Mouse (Mus musculus) myocyte (in vitro differentiated cells): ENCODE measurements around the gene Prkch. TPM values are rescaled to one million over a fixed set of nuclear protein-coding genes. Genes with fewer than 3 reads are reported as not detected.

Experiments
- H3K27me3 ChIP-seq: one replicate; pipeline ENCODE4 v1.6.1; 2011; ENCODE audit not compliant: control insufficient read depth, insufficient read depth, insufficient read length
- H3K36me3 ChIP-seq: one replicate; pipeline ENCODE4 v1.6.1; 2011; ENCODE audit not compliant: control insufficient read depth, insufficient read depth
- H3K4me2 ChIP-seq: one replicate; pipeline ENCODE4 v1.6.1; 2011; ENCODE audit warnings: low read depth, control low read depth
- H3K4me3 ChIP-seq: one replicate; pipeline ENCODE4 v1.5.1; 2011; ENCODE audit warnings: mild to moderate bottlenecking, control low read depth, moderate library complexity
- H3K79me2 ChIP-seq: one replicate; pipeline ENCODE4 v1.6.1; 2011; ENCODE audit not compliant: control insufficient read depth, insufficient read depth
- H3ac ChIP-seq: one replicate; pipeline ENCODE4 v1.6.1; 2011; ENCODE audit not compliant: control insufficient read depth, insufficient read length
- CEBPB ChIP-seq: IDR thresholded peaks from 2 replicates; pipeline ENCODE4 v1.6.1; 2011; ENCODE audit warnings: mild to moderate bottlenecking, moderate library complexity; ENCODE audit not compliant: poor library complexity, insufficient read depth, severe bottlenecking
- E2F4 ChIP-seq: IDR thresholded peaks from one replicate; pipeline ENCODE4 v1.6.1; 2011; ENCODE audit warnings: mild to moderate bottlenecking, control low read depth, moderate library complexity; ENCODE audit not compliant: insufficient read depth
- MAX ChIP-seq: IDR thresholded peaks from one replicate; pipeline ENCODE4 v1.6.1; 2011; ENCODE audit warnings: low read depth, mild to moderate bottlenecking, control low read depth
- MYOD1 ChIP-seq, 3 experiments: IDR thresholded peaks; one replicate each; pipeline ENCODE4 v1.6.1; 2011; ENCODE audit warnings: control low read depth in 2 of 3, low read depth in 2 of 3, mild to moderate bottlenecking in 2 of 3, moderate library complexity in 1 of 3; ENCODE audit not compliant: insufficient read length in 2 of 3, control insufficient read depth in 1 of 3
- MYOG ChIP-seq, 3 experiments: IDR thresholded peaks; one replicate each; pipeline ENCODE4 v1.6.1; 2011; ENCODE audit warnings: control low read depth in 2 of 3, low read depth in 2 of 3, mild to moderate bottlenecking in 2 of 3; ENCODE audit not compliant: insufficient read length in 2 of 3, control insufficient read depth in 1 of 3, insufficient read depth in 1 of 3
- POLR2A ChIP-seq: IDR thresholded peaks from one replicate; pipeline ENCODE4 v1.6.1; 2011; ENCODE audit warnings: low read depth, mild to moderate bottlenecking, control low read depth, moderate library complexity; ENCODE audit not compliant: insufficient read length
- POLR2AphosphoS2 ChIP-seq: IDR thresholded peaks from one replicate; pipeline ENCODE4 v1.6.1; 2011; ENCODE audit warnings: low read depth, control low read depth; ENCODE audit not compliant: insufficient read length
- REST ChIP-seq: IDR thresholded peaks from one replicate; pipeline ENCODE4 v1.6.1; 2011; ENCODE audit warnings: mild to moderate bottlenecking, control low read depth, moderate library complexity; ENCODE audit not compliant: insufficient read depth, insufficient read length
- SRF ChIP-seq: IDR thresholded peaks from one replicate; pipeline ENCODE4 v1.6.1; 2011; ENCODE audit warnings: low read depth; ENCODE audit not compliant: control insufficient read depth, insufficient read length
- TCF12 ChIP-seq: IDR thresholded peaks from one replicate; pipeline ENCODE4 v1.6.1; 2011; ENCODE audit warnings: mild to moderate bottlenecking, control low read depth; ENCODE audit not compliant: poor library complexity, insufficient read depth, severe bottlenecking
- TCF3 ChIP-seq: IDR thresholded peaks from one replicate; pipeline ENCODE4 v1.6.1; 2011; ENCODE audit warnings: low read depth, control low read depth; ENCODE audit not compliant: insufficient read length
- USF1 ChIP-seq: IDR thresholded peaks from one replicate; pipeline ENCODE4 v1.6.1; 2011; ENCODE audit warnings: low read depth, mild to moderate bottlenecking, control low read depth, moderate library complexity
- polyA plus RNA-seq: library from polyadenylated mRNA; unstranded; fragments of >200 nt; fragmentation: generic; extraction: Trizol; gene quantifications from one replicate; pipeline ENCODE4 v1.2.1, GENCODE M21; 2012; ENCODE audit warnings: missing spikeins

Gene Prkch
- polyA plus RNA-seq, 1 experiment = 0.10 TPM

- H3K27me3 ChIP-seq = peaks cover 12% of the 10 kb centered on the region
- H3K36me3 ChIP-seq = no peaks in the 10 kb centered on the region
- TF ChIP-seq USF1 (no peak), POLR2A (no peak), MYOG (IDR thresholded peaks at IDR 0.05; ENCODE audit: control insufficient read depth in 1 of 3, insufficient read depth in 1 of 3, insufficient read length in 2 of 3, low read depth in 2 of 3) (no peak), MYOD1 (IDR thresholded peaks at IDR 0.05; ENCODE audit: control insufficient read depth in 1 of 3, insufficient read length in 2 of 3, low read depth in 2 of 3) (no peak), TCF3 (no peak), SRF (no peak), E2F4 (no peak), TCF12 (no peak), CEBPB (no peak), MAX (no peak), POLR2AphosphoS2 (no peak), REST (no peak)
- no peak overlapping the region for H3K4me3 ChIP-seq
- H3ac ChIP-seq = no peak overlapping the region
- H3K79me2 ChIP-seq = no peaks in the 10 kb centered on the region
- no peak overlapping the region for H3K4me2 ChIP-seq
Observed at GRCm38 (mm10) chr12:73564176-73564575, 20.4 kb upstream of the Prkch start.

- H3K4me3 ChIP-seq = no peak overlapping the region
- no peak overlapping the region for H3ac ChIP-seq
- TF ChIP-seq E2F4 (no peak), MAX (no peak), TCF12 (no peak), CEBPB (no peak), POLR2A (no peak), POLR2AphosphoS2 (no peak), SRF (no peak), MYOD1 (IDR thresholded peaks at IDR 0.05; ENCODE audit: control insufficient read depth in 1 of 3, insufficient read length in 2 of 3, low read depth in 2 of 3) (no peak), USF1 (no peak), TCF3 (no peak), REST (no peak), MYOG (IDR thresholded peaks at IDR 0.05; ENCODE audit: control insufficient read depth in 1 of 3, insufficient read depth in 1 of 3, insufficient read length in 2 of 3, low read depth in 2 of 3) (no peak)
- peak overlapping the region; percentile 8 for H3K4me2 ChIP-seq
- no peaks in the 10 kb centered on the region for H3K79me2 ChIP-seq
- no peaks in the 10 kb centered on the region for H3K36me3 ChIP-seq
- H3K27me3 ChIP-seq = peaks cover 12% of the 10 kb centered on the region
Observed at GRCm38 (mm10) chr12:73564795-73565619, 19.6 kb upstream of the Prkch start.

DNA sequence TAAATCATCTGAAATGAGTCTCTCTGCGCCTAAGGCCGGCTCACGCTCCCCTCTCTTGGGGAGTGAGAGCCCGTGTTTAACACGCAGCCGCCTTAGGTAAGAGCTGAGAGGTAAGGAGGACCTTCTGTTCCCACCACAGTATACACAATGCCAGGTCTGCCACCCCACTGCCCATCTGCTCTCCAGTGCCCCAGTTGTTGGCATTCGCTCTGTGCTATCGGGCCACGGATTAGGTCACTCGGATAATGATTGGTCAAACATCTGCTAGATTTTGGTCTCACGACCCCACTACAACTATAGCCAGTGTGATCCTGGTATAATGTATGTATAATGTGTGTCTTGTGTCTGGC lies 19.0 kb upstream of the Prkch start:
- H3ac ChIP-seq = no peak overlapping the region
- TF ChIP-seq TCF12 (no peak), MYOD1 (IDR thresholded peaks at IDR 0.05; ENCODE audit: control insufficient read depth in 1 of 3, insufficient read length in 2 of 3, low read depth in 2 of 3) (no peak), MYOG (IDR thresholded peaks at IDR 0.05; ENCODE audit: control insufficient read depth in 1 of 3, insufficient read depth in 1 of 3, insufficient read length in 2 of 3, low read depth in 2 of 3) (no peak), TCF3 (no peak), SRF (no peak), POLR2AphosphoS2 (no peak), MAX (no peak), POLR2A (no peak), USF1 (no peak), E2F4 (no peak), REST (no peak), CEBPB (no peak)
- H3K27me3 ChIP-seq = peaks cover 12% of the 10 kb centered on the region
- no peaks in the 10 kb centered on the region for H3K36me3 ChIP-seq
- H3K4me2 ChIP-seq = no peak overlapping the region
- H3K79me2 ChIP-seq = no peaks in the 10 kb centered on the region
- H3K4me3 ChIP-seq = no peak overlapping the region

GRCm38 (mm10) chr12:73574632-73575031 lies 10.0 kb upstream of the Prkch start:
- H3ac ChIP-seq = no peak overlapping the region
- H3K79me2 ChIP-seq = no peaks in the 10 kb centered on the region
- H3K27me3 ChIP-seq = peaks cover 39% of the 10 kb centered on the region
- TF ChIP-seq MAX (no peak), E2F4 (no peak), CEBPB (no peak), TCF3 (no peak), MYOD1 (IDR thresholded peaks at IDR 0.05; ENCODE audit: control insufficient read depth in 1 of 3, insufficient read length in 2 of 3, low read depth in 2 of 3) (no peak), TCF12 (no peak), SRF (no peak), POLR2AphosphoS2 (no peak), MYOG (IDR thresholded peaks at IDR 0.05; ENCODE audit: control insufficient read depth in 1 of 3, insufficient read depth in 1 of 3, insufficient read length in 2 of 3, low read depth in 2 of 3) (no peak), USF1 (no peak), POLR2A (no peak), REST (no peak)
- H3K36me3 ChIP-seq = no peaks in the 10 kb centered on the region
- no peak overlapping the region for H3K4me3 ChIP-seq
- no peak overlapping the region for H3K4me2 ChIP-seq
